Mouse (Mus musculus): ENCODE data around the gene Anxa7. TPM values are rescaled to one million over a fixed set of nuclear protein-coding genes. Genes with fewer than 3 reads are reported as not detected.

Gene Anxa7
- polyA plus RNA-seq, 1 experiment from 2014 or later: 8.5 TPM

DNA sequence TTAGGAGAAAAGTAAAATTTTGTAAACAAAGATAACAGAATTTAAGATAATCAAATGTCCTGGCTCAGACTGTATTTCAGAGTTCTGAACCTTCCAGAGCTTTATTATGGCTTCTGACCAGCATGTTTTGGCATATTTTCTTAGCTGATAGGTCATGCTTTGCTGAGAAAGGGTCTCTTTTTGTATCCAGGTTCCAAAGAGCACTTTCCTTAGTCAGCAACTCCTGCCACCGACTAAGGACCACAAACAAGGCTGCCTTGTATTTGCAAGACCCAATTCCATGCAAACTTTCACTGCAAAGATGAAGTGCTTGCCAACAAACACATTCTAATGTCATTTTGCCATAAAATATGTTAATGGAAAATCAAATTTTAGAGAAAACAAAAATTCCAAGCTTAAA is 50.1 kb downstream of the Anxa7 start:
- Histone ChIP-seq H3K4me1 (replicated peaks) (no peaks in the 10 kb centered on the region), H3K27ac (no peak overlapping the region), H3K36me3 (no peaks in the 10 kb centered on the region), H3K27me3 (no peaks in the 10 kb centered on the region), H3K9ac (replicated peaks) (no peak overlapping the region), H3K4me3 (replicated peaks) (no peak overlapping the region), H3K4me2 (replicated peaks) (no peak overlapping the region), H3K9me3 (no peaks in the 10 kb centered on the region)
- WGBS: 65% methylated on average over 1 of the region's 1 CpGs
- no peak for ATAC-seq

DNA sequence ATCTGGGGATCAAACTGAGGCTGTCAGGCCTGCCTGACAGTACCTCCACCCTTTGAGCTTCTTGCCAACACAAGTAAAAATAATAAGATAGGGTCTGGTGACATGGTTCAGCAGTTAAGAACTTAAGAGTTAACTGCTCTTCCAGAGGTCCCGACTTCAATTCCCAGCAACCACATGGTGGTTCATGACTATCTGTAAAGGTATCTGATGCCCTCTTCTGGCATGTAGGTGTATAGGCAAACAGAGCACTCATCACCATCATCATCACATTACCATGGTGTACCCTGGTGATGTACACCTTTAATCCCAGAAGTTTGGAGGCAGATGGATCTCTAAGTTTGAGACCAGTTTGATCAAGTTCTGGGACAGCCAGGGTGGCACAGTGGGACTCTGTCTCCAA is 51.3 kb downstream of the Anxa7 start:
- Histone ChIP-seq H3K4me2 (replicated peaks) (no peak overlapping the region), H3K27me3 (no peaks in the 10 kb centered on the region), H3K4me3 (replicated peaks) (no peak overlapping the region), H3K27ac (no peak overlapping the region), H3K4me1 (replicated peaks) (no peaks in the 10 kb centered on the region), H3K36me3 (no peaks in the 10 kb centered on the region), H3K9ac (replicated peaks) (no peak overlapping the region), H3K9me3 (no peaks in the 10 kb centered on the region)
- ATAC-seq: no peak
- WGBS: 27% methylated on average over 1 of the region's 1 CpGs

DNA sequence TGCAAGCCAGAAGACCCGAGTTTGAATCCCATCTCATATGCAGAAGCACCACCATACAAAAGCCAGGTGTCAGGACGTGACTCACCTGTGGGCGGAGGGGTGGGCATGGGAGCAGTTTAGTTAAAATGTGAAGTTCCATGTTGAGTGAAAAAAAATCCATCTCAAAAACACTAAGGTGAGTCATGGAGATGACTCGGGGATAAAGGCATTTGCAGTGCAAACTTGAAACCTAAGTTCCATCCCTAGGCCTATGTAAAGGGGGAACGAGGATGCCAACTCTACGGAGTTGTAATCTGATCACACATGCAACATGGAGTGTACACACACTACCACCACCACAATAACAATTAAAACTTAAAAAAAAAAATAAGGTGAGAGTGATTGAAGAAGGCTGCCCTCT is 56.9 kb downstream of the Anxa7 start:
- Histone ChIP-seq H3K4me3 (replicated peaks) (no peak overlapping the region), H3K27me3 (no peaks in the 10 kb centered on the region), H3K9me3 (no peaks in the 10 kb centered on the region), H3K4me2 (replicated peaks) (no peak overlapping the region), H3K27ac (no peak overlapping the region), H3K36me3 (no peaks in the 10 kb centered on the region), H3K9ac (replicated peaks) (no peak overlapping the region), H3K4me1 (replicated peaks) (no peaks in the 10 kb centered on the region)
- no peak for ATAC-seq
- WGBS: 91% methylated on average over 6 of the region's 6 CpGs

DNA sequence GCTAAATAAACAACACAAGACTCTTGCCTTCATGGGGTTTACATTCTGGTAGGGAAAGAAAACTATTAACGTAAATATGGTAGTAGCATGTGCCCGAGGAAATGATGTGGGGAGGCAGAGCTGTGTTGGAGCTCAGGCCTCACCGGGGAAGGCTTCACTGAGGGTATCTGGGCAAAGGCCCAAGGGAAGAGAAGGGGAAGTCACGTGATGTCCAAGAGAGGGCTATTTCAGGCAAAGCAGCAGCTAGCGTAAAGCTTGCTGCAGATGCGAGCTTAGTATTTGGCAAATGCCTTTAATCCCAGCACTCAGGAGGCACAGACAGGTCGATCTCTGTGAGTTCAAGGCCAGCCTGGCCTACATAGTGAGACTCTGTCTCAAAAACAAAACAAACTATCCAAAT is 57.7 kb downstream of the Anxa7 start:
- Histone ChIP-seq H3K27me3 (no peaks in the 10 kb centered on the region), H3K9me3 (no peaks in the 10 kb centered on the region), H3K27ac (no peak overlapping the region), H3K4me1 (replicated peaks) (no peaks in the 10 kb centered on the region), H3K9ac (replicated peaks) (no peak overlapping the region), H3K36me3 (no peaks in the 10 kb centered on the region), H3K4me3 (replicated peaks) (no peak overlapping the region), H3K4me2 (replicated peaks) (no peak overlapping the region)
- 85% methylated on average over 7 of the region's 7 CpGs for WGBS
- ATAC-seq: no peak

Other genes starting within 250 kb of the Anxa7 start
- 0.07 TPM in 1 of 2 replicates, not detected in the other for gene Kcnk16, start 210.9 kb downstream of the Anxa7 start, polyA plus RNA-seq (2015; fragmentation: Nextera tagmentation; extraction: Ambion mirVana)
- gene Nudt13, start 185.4 kb downstream of the Anxa7 start, polyA plus RNA-seq (2015; fragmentation: Nextera tagmentation; extraction: Ambion mirVana): 12.7 and 14.6 TPM in 2 replicates
- 56.9 and 57.1 TPM in 2 replicates for gene Ecd, start 132.0 kb downstream of the Anxa7 start, polyA plus RNA-seq (2015; fragmentation: Nextera tagmentation; extraction: Ambion mirVana)
- gene Fam149b, start 132.0 kb downstream of the Anxa7 start, polyA plus RNA-seq (2015; fragmentation: Nextera tagmentation; extraction: Ambion mirVana): 45.3 and 47.1 TPM in 2 replicates
- gene Dnajc9, start 91.2 kb downstream of the Anxa7 start, polyA plus RNA-seq (2015; fragmentation: Nextera tagmentation; extraction: Ambion mirVana): 156 and 166 TPM in 2 replicates
- 59.6 and 62.5 TPM in 2 replicates for gene Mrps16, start 86.5 kb downstream of the Anxa7 start, polyA plus RNA-seq (2015; fragmentation: Nextera tagmentation; extraction: Ambion mirVana)
- 0.50 and 1.3 TPM in 2 replicates for gene Cfap70, start 27.9 kb downstream of the Anxa7 start, polyA plus RNA-seq (2015; fragmentation: Nextera tagmentation; extraction: Ambion mirVana)
- 0.81 and 0.86 TPM in 2 replicates for gene Mss51, start 16.8 kb upstream of the Anxa7 start, polyA plus RNA-seq (2015; fragmentation: Nextera tagmentation; extraction: Ambion mirVana)
- 80.9 and 83.4 TPM in 2 replicates for gene Ppp3cb, start 66.4 kb upstream of the Anxa7 start, polyA plus RNA-seq (2015; fragmentation: Nextera tagmentation; extraction: Ambion mirVana)
- gene Usp54, start 160.9 kb upstream of the Anxa7 start, polyA plus RNA-seq (2015; fragmentation: Nextera tagmentation; extraction: Ambion mirVana): 12.5 and 13.1 TPM in 2 replicates
- not detected in 2 replicates for gene Myoz1, start 176.4 kb upstream of the Anxa7 start, polyA plus RNA-seq (2015; fragmentation: Nextera tagmentation; extraction: Ambion mirVana)
- 0.15 and 0.27 TPM in 2 replicates for gene Synpo2l, start 188.2 kb upstream of the Anxa7 start, polyA plus RNA-seq (2015; fragmentation: Nextera tagmentation; extraction: Ambion mirVana)
- gene Sec24c, start 194.2 kb upstream of the Anxa7 start, polyA plus RNA-seq (2015; fragmentation: Nextera tagmentation; extraction: Ambion mirVana): 88.4 and 96.7 TPM in 2 replicates
- gene Fut11, start 214.8 kb upstream of the Anxa7 start, polyA plus RNA-seq (2015; fragmentation: Nextera tagmentation; extraction: Ambion mirVana): 22.7 and 26.0 TPM in 2 replicates
- 209 and 213 TPM in 2 replicates for gene Chchd1, start 222.9 kb upstream of the Anxa7 start, polyA plus RNA-seq (2015; fragmentation: Nextera tagmentation; extraction: Ambion mirVana)
- gene Zswim8, start 227.4 kb upstream of the Anxa7 start, polyA plus RNA-seq (2015; fragmentation: Nextera tagmentation; extraction: Ambion mirVana): 46.5 and 57.7 TPM in 2 replicates